Mouse (Mus musculus) left cerebral cortex, adult 2 months (tissue): ENCODE data around the gene Filip1l. TPM values are rescaled to one million over a fixed set of nuclear protein-coding genes. Genes with fewer than 3 reads are reported as not detected.

Source experiments
- DNase-seq, 2 experiments: peaks; one replicate each; pipeline ENCODE4 v3.0.0; 2021 to 2022; ENCODE audit warnings: low spot score in 2 of 2, mixed read lengths in 1 of 2; ENCODE audit errors: extremely low spot score in 1 of 2
- H3K27ac ChIP-seq: fragments of 200-600 bp; 2 replicates; pipeline ENCODE4 v1.8.1; 2022
- H3K4me3 ChIP-seq: fragments of 200-600 bp; 2 replicates; pipeline ENCODE4 v1.8.1; 2022
- CTCF ChIP-seq: fragments of 200-600 bp; IDR thresholded peaks from 2 replicates; pipeline ENCODE4 v1.8.1; 2022; ENCODE audit warnings: antibody characterized with exemption, mild to moderate bottlenecking, moderate library complexity
- intact Hi-C: fragments of 180-260 bp; cut with DNase I; formaldehyde crosslinking; loops from one replicate; pipeline ENCODE4 v1.15.1; 2025
- long read RNA-seq, 2 experiments: library from polyadenylated mRNA; stranded (forward); transcript quantifications; one replicate each; pipeline ENCODE4 v2.0.0; 2021; ENCODE audit warnings: borderline mapping rate in 2 of 2
- total RNA-seq, 2 experiments: library from RNA; stranded (reverse); gene quantifications; 2 replicates each; pipeline ENCODE4 v1.2.3; 2021

Gene Filip1l
- total RNA-seq: 1 to 10 TPM; 3.0 to 3.7 TPM
- long read RNA-seq, experiment 1, partial matches to known transcripts: 0 of 2 reads
- long read RNA-seq, experiment 1, other reads (novel, unspliced or antisense): 0 of 2 reads
- long read RNA-seq, experiment 2, partial matches to known transcripts: 0 of 3 reads
- long read RNA-seq, experiment 2, other reads (novel, unspliced or antisense): 0 of 3 reads

GRCm38 (mm10) chr16:57352751-57353150 is at the start of gene Filip1l:
Gene Filip1l (plus strand): TSS chr16:57353093.
- no peak for DNase-seq
- H3K27ac ChIP-seq: peak within 1 kb of the TSS; percentile 26; the same call in 1 of the 2 replicates
- intact Hi-C loops: no loop called here
- TF ChIP-seq CTCF: no peak
- no peak within 1 kb of the TSS for H3K4me3 ChIP-seq

GRCm38 (mm10) chr16:57303716-57304115 is 49.2 kb upstream of the Filip1l start:
- no peak for TF ChIP-seq CTCF
- no peak overlapping the region for H3K27ac ChIP-seq
- DNase-seq: no peak
- no peak overlapping the region for H3K4me3 ChIP-seq
- intact Hi-C loops: no loop called here

- DNase-seq: no peak
- Histone ChIP-seq H3K4me3 (no peak overlapping the region), H3K27ac (no peak overlapping the region)
- TF ChIP-seq CTCF: no peak
- intact Hi-C loops: loop anchor here (1.0 kb wide), 1 partner anchor 37 kb away; no protein-coding TSS in a partner anchor
Measured at GRCm38 (mm10) chr16:57305463-57305862, 47.4 kb upstream of the Filip1l start.

GRCm38 (mm10) chr16:57312130-57312529 is 40.8 kb upstream of the Filip1l start:
- Histone ChIP-seq H3K27ac (no peak overlapping the region), H3K4me3 (no peak overlapping the region)
- intact Hi-C loops: no loop called here
- TF ChIP-seq CTCF: no peak
- DNase-seq: no peak

- intact Hi-C loops: no loop called here
Measured at GRCm38 (mm10) chr16:57313487-57313886, 39.4 kb upstream of the Filip1l start.

GRCm38 (mm10) chr16:57314236-57314635 is 38.7 kb upstream of the Filip1l start:
- TF ChIP-seq CTCF: no peak
- DNase-seq: no peak
- intact Hi-C loops: no loop called here
- Histone ChIP-seq H3K27ac (no peak overlapping the region), H3K4me3 (no peak overlapping the region)

More at GRCm38 (mm10) chr16:57313487-57313886, 39.4 kb upstream of the Filip1l start:
- TF ChIP-seq CTCF: no peak
- H3K27ac ChIP-seq: no peak overlapping the region
- H3K4me3 ChIP-seq: no peak overlapping the region
- no peak for DNase-seq

- Histone ChIP-seq H3K27ac (no peak overlapping the region), H3K4me3 (no peak overlapping the region)
- intact Hi-C loops: no loop called here
- TF ChIP-seq CTCF: no peak
- no peak for DNase-seq
Measured at GRCm38 (mm10) chr16:57315026-57315425, 37.9 kb upstream of the Filip1l start.

- Histone ChIP-seq H3K4me3 (no peak overlapping the region), H3K27ac (no peak overlapping the region)
- no peak for TF ChIP-seq CTCF
- intact Hi-C loops: no loop called here
- DNase-seq: no peak
Measured at GRCm38 (mm10) chr16:57317127-57317526, 35.8 kb upstream of the Filip1l start.

GRCm38 (mm10) chr16:57317882-57318636 is 34.8 kb upstream of the Filip1l start:
- intact Hi-C loops: no loop called here
- Histone ChIP-seq H3K4me3 (no peak overlapping the region), H3K27ac (no peak overlapping the region)
- no peak for DNase-seq
- no peak for TF ChIP-seq CTCF

- intact Hi-C loops: no loop called here
- DNase-seq: no peak
- no peak for TF ChIP-seq CTCF
- Histone ChIP-seq H3K4me3 (no peak overlapping the region), H3K27ac (no peak overlapping the region)
Measured at GRCm38 (mm10) chr16:57318637-57319125, 34.2 kb upstream of the Filip1l start.

- Histone ChIP-seq H3K4me3 (no peak overlapping the region), H3K27ac (no peak overlapping the region)
- intact Hi-C loops: no loop called here
- no peak for DNase-seq
- TF ChIP-seq CTCF: no peak
Measured at GRCm38 (mm10) chr16:57319284-57320124, 33.4 kb upstream of the Filip1l start.

GRCm38 (mm10) chr16:57326996-57327395 is 25.9 kb upstream of the Filip1l start:
- no peak for TF ChIP-seq CTCF
- no peak for DNase-seq
- Histone ChIP-seq H3K4me3 (no peak overlapping the region), H3K27ac (no peak overlapping the region)
- intact Hi-C loops: no loop called here
